Mouse (Mus musculus): ENCODE results near the gene Ano10.
A peak's percentile ranks its signal among the peaks of the same experiment; 100 is the strongest.
"Not testable (repeated sequence)": the region's sequence is repeated elsewhere in the genome, so short reads cannot be mapped to it uniquely, and the experiment has no call there.

The Ano10 gene

DNA sequence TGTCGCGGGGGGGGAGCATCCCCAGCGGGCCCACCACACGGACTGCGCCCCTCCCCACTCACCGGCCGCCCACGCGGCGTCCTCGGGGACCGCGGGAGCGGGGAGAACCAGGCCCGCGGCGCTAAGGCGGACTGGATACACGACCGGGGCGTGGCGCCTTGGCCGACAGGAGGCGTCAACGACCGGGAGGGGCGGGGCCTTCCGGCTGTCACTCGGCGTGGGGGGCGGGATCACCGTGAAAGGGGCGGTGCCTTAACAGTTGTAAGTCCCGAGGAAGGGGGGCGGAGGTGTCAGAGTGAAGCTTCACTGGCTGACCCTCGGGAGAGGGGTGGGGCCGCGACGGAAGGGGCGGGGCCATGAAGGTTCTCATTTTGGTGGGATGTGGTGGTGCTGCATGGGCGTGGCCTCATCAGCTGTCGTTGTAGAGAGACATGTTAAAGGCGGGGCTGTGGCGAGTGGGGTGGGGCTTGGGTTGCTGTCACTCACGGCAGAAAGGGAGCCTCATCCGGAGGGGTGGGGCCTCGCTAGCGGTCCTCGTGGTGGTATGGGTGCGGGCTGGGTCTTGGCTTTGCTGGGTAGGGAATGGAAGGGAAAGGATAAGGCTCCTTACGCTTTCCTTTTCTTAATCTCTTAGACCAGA is at the start of gene Ano10:
Gene Ano10, minus strand, starts transcription at position 182 of the 640 bp plus-strand sequence.
- peak; percentile 88 for DNase-seq (ENCODE audit: low spot score)

DNA sequence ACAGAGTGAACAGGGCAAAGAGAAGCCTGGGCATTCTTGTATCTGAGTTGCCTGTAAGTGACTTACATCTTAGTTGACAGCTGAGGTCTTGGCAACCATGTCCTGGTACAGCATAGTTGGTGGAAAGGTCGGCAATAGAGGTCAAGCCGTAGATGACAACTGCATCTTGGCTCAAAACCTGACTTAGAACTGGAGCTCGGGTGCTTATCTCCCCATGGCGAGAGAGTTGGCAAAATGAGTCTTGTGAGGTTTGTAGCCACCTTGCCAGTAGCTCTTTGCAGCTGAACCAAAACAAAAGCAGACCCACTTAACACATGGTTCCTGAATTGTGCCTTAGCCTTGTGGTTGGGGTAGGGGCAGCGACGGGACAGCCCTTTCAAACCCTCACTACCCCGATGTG is 49.2 kb upstream of the Ano10 start:
- no peak for DNase-seq (ENCODE audit: low spot score)

GRCm38 (mm10) chr9:122339972-122340371 is 45.7 kb upstream of the Ano10 start:
- DNase-seq (ENCODE audit: low spot score): no peak

DNA sequence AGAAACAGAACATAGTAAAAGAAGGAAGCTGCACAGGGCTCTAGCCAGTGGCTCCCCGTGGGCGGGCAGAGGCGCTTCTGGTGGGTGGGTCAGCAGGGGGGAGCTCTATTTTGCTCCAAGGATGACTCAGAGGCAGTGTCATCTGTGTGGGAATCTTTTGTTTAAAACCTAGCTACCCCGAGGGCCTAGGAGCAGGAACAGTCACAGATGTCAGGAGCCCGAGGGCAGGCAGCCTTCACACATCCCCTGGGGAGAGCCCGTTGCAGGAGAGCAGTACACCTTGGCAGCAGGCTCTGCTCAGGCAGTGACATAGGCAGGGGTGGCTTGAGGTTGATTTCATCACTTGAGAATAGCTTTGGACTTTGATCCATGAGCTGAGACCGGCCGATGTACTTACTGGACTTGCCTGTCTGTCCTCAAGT is 43.3 kb upstream of the Ano10 start:
- DNase-seq (ENCODE audit: low spot score): no peak

- DNase-seq (ENCODE audit: low spot score): no peak
Measured at GRCm38 (mm10) chr9:122336677-122337076, 42.5 kb upstream of the Ano10 start.

DNA sequence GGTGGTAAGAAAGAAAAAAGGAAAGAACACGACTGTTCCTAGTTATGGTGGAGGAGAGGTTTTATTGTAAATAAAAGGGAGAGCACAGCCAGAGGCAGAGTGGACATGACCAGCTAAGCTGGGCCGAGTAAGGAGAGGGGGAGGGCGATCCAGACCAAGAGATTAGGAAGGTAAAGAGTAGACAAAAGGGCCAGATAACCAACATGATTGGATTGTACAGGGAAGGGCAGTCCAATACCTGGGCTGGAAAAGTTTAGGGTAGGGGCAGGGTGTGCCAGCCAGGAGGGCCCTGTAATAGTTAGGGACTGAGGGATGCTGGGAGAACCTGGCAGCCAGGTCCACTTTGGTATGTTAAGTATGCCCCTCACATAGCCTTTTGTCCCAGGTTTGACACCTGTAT is 34.0 kb upstream of the Ano10 start:
- no peak for DNase-seq (ENCODE audit: low spot score)

- DNase-seq (ENCODE audit: low spot score): no peak
Measured at GRCm38 (mm10) chr9:122325996-122326395, 31.8 kb upstream of the Ano10 start.

- DNase-seq (ENCODE audit: low spot score): no peak
Measured at GRCm38 (mm10) chr9:122322356-122322755, 28.1 kb upstream of the Ano10 start.

- no peak for DNase-seq (ENCODE audit: low spot score)
Measured at GRCm38 (mm10) chr9:122320626-122321025, 26.4 kb upstream of the Ano10 start.

GRCm38 (mm10) chr9:122316562-122316961 is 22.3 kb upstream of the Ano10 start:
- DNase-seq (ENCODE audit: low spot score): no peak

DNA sequence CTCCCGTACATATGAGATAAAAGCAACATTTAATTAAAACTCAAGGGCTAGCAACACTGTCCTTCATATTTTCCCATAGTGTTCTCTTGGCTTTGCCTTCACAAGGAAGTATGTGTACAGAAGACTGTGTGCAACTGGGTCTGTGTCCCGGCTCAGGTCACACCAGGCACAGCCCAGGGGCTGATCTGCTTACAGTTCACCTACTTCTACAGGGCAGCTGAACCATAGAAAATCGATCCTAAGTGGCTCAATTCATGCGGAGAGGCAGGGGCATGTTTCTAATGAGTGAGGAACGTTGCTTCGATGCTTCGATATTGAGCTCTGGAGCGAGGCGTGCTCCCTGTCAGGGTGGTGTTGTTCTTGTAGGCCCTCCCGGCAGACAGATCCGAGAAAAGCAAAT is 21.3 kb upstream of the Ano10 start:
- no peak for DNase-seq (ENCODE audit: low spot score)

- no peak for DNase-seq (ENCODE audit: low spot score)
Measured at GRCm38 (mm10) chr9:122314942-122315341, 20.7 kb upstream of the Ano10 start.

- no peak for DNase-seq (ENCODE audit: low spot score)
Measured at GRCm38 (mm10) chr9:122314386-122314785, 20.2 kb upstream of the Ano10 start.

DNA sequence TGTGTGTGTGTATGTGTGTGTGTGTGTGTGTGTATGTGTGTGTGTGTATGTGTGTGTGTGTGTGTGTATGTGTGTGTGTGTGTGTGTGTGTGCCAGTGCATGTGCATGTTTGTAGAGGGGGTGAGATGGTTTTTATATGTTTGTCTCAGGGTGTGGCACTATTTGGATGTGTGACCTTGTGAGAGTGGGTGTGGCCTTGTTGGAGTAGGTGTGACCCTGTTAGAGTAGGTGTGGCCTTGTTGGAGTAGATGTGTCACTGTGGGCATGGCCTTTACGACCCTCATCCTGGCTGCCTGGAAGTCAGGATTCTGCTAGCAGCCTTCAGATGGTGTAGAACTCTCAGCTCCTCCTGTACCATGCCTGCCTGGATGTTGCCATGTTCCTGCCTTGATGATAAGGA is 18.9 kb upstream of the Ano10 start:
- DNase-seq (ENCODE audit: low spot score): not testable (repeated sequence)

DNA sequence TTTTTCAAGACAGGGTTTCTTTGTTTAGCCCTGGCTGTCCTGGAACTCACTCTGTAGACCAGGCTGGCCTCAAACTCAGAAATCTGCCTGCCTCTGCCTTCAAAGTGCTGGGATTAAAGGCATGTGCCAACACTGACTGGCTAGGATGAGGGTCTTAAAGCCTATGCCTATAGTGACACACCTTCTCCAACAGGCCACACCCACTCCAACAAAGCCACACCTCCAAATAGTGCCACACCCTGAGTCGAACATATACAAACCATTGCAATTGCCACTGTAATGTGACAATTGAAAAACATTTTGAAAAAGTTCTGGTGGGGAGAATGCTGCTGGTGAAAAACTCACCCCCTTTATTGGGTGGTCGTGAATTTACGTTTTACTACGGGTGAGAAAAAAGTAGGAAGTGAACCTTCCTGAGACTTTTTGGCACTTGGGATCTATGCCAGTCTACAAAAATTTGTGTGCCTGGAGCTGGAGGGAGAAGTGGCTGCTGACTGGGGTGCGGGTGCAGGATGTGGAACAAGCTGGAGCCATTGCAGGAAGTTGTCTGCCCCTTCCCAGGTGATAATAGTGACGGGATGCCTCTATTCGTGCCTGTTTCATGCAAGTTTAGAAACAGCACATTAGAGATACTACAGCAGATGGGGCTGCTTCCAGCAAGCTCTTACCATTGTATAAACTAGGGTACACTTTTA is 18.2 kb upstream of the Ano10 start:
- no peak for DNase-seq (ENCODE audit: low spot score)

DNA sequence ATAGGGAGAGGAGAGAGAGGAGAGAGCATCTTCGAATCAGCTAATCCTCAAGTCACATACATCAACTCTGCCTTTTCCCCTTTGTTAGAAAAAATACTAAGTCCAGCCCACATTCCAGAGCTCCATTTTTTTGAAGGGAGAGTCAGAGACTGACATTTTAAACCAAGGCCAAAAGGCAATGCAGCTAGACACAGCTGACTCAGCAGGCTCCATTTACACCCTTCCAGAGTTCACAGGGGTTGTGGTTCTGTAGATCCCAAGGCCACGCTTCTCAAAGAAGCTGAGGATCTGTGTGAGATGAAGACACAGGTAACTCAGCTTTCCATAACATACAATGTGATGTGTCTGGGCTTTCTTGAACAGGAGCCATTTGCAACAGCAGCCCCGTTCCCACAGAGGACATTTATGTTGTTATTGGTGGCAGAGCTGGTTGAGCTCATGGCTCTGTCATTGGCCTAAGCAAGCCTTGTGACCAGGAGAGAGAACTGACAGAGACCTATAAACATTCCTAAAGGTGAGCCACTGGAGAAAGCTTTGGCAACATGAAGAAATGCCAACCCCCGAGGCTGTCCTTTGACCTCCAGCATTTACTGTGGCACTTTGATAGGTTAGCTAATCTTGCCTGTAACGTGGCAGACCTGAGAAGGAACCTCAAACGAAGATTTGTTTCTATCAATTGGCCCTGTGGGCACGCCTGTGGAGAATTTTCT is 17.0 kb upstream of the Ano10 start:
- no peak for DNase-seq (ENCODE audit: low spot score)

- peak; percentile 86 for DNase-seq (ENCODE audit: low spot score)
Measured at GRCm38 (mm10) chr9:122310613-122311049, 16.4 kb upstream of the Ano10 start.

DNA sequence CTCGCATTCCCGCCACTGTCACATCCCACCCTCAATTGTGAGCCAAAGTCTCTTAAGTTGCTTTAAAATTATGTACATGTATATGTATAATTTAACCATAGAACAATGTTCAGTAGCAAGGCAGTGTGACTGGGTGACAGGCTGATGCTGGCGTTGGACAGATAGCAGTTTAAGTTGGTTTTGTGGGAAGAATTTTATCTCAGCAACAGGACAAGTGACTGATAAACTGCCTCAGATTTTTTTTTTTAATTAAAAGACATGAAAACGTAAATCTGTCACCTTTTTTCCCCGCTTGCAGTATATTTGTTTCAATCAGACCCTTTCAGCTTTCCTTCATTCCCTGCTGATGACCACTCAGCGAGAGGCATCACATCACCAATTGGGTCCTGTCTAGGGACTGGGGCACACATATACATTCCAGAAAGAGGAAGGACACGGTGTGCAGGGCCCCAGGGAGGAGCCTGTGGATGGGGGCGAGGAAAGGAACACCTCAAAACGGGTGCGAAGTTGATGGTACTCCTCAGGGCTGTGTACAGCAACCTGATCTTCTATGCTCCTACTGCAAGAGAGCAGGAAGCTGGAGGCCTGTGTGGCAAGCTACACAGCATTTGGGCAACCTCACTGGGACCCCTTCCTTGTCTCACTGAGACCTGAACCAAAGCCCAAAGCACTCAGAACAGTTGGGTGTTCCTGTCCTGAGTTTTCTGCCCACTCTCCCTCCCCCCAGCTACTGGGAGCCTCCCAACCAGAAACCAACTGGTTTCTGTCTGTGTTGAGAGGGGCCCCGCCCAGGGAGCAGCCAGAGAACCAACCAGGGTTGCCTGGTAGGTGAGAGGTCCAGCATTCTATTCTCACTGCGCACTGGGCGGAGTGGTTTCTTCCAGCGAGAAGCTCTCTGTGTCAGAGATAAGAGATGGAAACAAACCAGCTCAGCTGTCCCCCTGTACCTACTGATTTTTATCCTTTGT is 15.1 kb upstream of the Ano10 start:
- DNase-seq (ENCODE audit: low spot score): no peak

DNA sequence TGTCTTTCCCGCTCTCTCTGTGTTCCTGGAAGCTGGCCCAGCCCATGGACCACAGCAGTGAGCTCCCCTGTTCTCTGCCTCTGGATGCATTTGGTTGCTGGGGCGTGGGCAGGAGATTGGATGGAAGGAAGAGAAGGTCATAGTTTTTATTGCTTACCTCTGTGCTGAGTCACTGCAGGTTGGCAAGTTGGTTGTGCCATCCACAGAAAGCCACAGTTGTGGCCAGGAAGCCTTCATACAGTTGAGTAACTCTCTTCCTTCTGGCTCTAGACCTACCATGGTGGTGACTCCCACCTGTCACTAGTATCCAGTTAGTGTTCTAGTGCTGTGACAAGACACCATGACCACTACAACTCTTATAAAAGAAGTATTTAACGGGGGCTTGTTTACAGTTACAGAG is 11.1 kb upstream of the Ano10 start:
- no peak for DNase-seq (ENCODE audit: low spot score)

DNA sequence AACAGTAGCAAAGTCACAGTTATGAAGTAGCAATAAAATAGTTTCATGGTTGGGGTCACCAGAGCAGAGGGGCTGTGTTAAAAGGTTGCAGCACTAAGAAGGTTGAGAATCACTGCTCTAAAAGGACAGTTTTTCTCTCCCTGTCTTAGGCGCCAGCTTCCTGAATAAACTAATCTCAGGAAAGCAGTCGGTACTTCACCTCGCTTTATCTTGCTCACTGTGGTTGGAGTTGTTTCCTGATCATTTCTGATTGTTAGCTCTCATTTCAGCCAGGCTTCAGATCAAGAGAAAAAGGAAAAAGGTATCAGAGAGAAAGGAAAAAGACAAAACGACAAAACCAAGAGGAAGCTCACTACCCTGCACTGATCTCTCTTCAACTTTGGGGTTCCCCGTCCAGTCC is 1.9 kb upstream of the Ano10 start:
- no peak for DNase-seq (ENCODE audit: low spot score)

- DNase-seq (ENCODE audit: low spot score): no peak
Measured at GRCm38 (mm10) chr9:122295396-122295795, 1.2 kb upstream of the Ano10 start.

- no peak for DNase-seq (ENCODE audit: low spot score)
Measured at GRCm38 (mm10) chr9:122293865-122294241, 370 bp downstream of the Ano10 start.

All from layer of hippocampus, adult 9-10 months (tissue).